Comparison of ENCODE assay signal across 8 mouse cellular contexts in genomic region chr1:82725875-82726185, GRCm38 (mm10). TPM values are rescaled to one million over a fixed set of nuclear protein-coding genes. Genes with fewer than 3 reads are reported as not detected.
DNase-seq lines count a peak whose midpoint lies in the region; ATAC-seq and TF ChIP-seq lines count a peak whose summit lies in the region.

No protein-coding gene starts in this region.

- H3K4me1 ChIP-seq in lung, embryonic 14.5 days (ENCODE audit: insufficient read depth) = peaks cover 10% of the 10 kb centered on the region; the same call in 1 of the 2 replicates
- peaks cover 9% of the 10 kb centered on the region for H3K4me1 ChIP-seq in embryonic facial prominence, embryonic 13.5 days
- peaks cover 9% of the 10 kb centered on the region for H3K4me1 ChIP-seq in limb, embryonic 10.5 days
- peaks cover 16% of the 10 kb centered on the region for H3K4me1 ChIP-seq in neural tube, embryonic 15.5 days

- ATAC-seq in lung, embryonic 14.5 days (ENCODE audit: insufficient read depth) = no peak
- no peak for ATAC-seq in embryonic facial prominence, embryonic 13.5 days (ENCODE audit: insufficient number of reproducible peaks, insufficient read depth, low FRiP score, low TSS enrichment, low read depth)
- ATAC-seq in neural tube, embryonic 15.5 days (ENCODE audit: low FRiP score) = no peak

- peak overlapping the region; percentile 27; the same call in 1 of the 2 replicates for H3K27ac ChIP-seq in lung, embryonic 14.5 days (ENCODE audit: low read depth)
- no peak overlapping the region for H3K27ac ChIP-seq in embryonic facial prominence, embryonic 13.5 days
- H3K27ac ChIP-seq in limb, embryonic 10.5 days = no peak overlapping the region
- H3K27ac ChIP-seq in neural tube, embryonic 15.5 days (replicated peaks) = no peak overlapping the region

- peaks cover 8% of the 10 kb centered on the region; the same call in 1 of the 2 replicates for H3K27me3 ChIP-seq in lung, embryonic 14.5 days (ENCODE audit: insufficient read depth, low read length)
- H3K27me3 ChIP-seq in embryonic facial prominence, embryonic 13.5 days = peaks cover 16% of the 10 kb centered on the region
- H3K27me3 ChIP-seq in limb, embryonic 10.5 days (ENCODE audit: low read depth, poor library complexity, severe bottlenecking) = 0 out of 2 replicates have a peak, but pooled peaks cover 4% of the 10 kb centered on the region
- H3K27me3 ChIP-seq in neural tube, embryonic 15.5 days (replicated peaks) = peaks cover 11% of the 10 kb centered on the region

- H3K4me2 ChIP-seq in lung, embryonic 14.5 days = peak overlapping the region; percentile 93
- H3K4me2 ChIP-seq in embryonic facial prominence, embryonic 13.5 days = peak overlapping the region; percentile 90
- H3K4me2 ChIP-seq in neural tube, embryonic 15.5 days = peak overlapping the region; percentile 95

- 51% methylated on average over 4 of the region's 4 CpGs for WGBS in lung, embryonic 14.5 days
- 47% methylated on average over 4 of the region's 4 CpGs for WGBS in embryonic facial prominence, embryonic 13.5 days
- 64% methylated on average over 4 of the region's 4 CpGs for WGBS in limb, embryonic 10.5 days
- WGBS in neural tube, embryonic 15.5 days = 55% methylated on average over 4 of the region's 4 CpGs

- DNase-seq in lung, embryonic 14.5 days = no peak
- DNase-seq in lung, postnatal 14 days = no peak
- no peak for DNase-seq in limb, embryonic 10.5 days (ENCODE audit: low spot score)
- DNase-seq in right cerebral cortex, postnatal 36 days (ENCODE audit: low spot score in 2 of 2) = no peak
- DNase-seq in gastrocnemius, postnatal 14 days = no peak
- DNase-seq in adrenal gland, adult 8-10 months = no peak

- intact Hi-C loops in gastrocnemius, postnatal 14 days (cut with DNase I; ENCODE audit: low total_unique reads) = no loop called here

- peak overlapping the region; percentile 86 for H3K4me3 ChIP-seq in lung, embryonic 14.5 days (ENCODE audit: low read depth, low read length)
- H3K4me3 ChIP-seq in embryonic facial prominence, embryonic 13.5 days = peak overlapping the region; percentile 92
- H3K4me3 ChIP-seq in limb, embryonic 10.5 days = peak overlapping the region; percentile 88
- H3K4me3 ChIP-seq in neural tube, embryonic 15.5 days (replicated peaks) = peak overlapping the region; percentile 59

- H3K9ac ChIP-seq in lung, embryonic 14.5 days = peak overlapping the region; percentile 95
- peak overlapping the region; percentile 98 for H3K9ac ChIP-seq in embryonic facial prominence, embryonic 13.5 days
- H3K9ac ChIP-seq in neural tube, embryonic 15.5 days (replicated peaks) = peak overlapping the region; percentile 77

- H3K9me3 ChIP-seq in lung, embryonic 14.5 days (ENCODE audit: low read depth, low read length) = no peaks in the 10 kb centered on the region
- no peaks in the 10 kb centered on the region for H3K9me3 ChIP-seq in embryonic facial prominence, embryonic 13.5 days
- H3K9me3 ChIP-seq in limb, embryonic 10.5 days (replicated peaks) = no peaks in the 10 kb centered on the region
- H3K9me3 ChIP-seq in neural tube, embryonic 15.5 days (replicated peaks) = no peaks in the 10 kb centered on the region

- TF ChIP-seq CTCF in lung, embryonic 14.5 days (IDR thresholded peaks at IDR 0.05; ENCODE audit: low read depth) = no peak

- peaks cover 30% of the 10 kb centered on the region for H3K36me3 ChIP-seq in lung, embryonic 14.5 days (ENCODE audit: insufficient read depth)
- peaks cover 33% of the 10 kb centered on the region for H3K36me3 ChIP-seq in embryonic facial prominence, embryonic 13.5 days
- H3K36me3 ChIP-seq in limb, embryonic 10.5 days = peaks cover 30% of the 10 kb centered on the region
- peaks cover 21% of the 10 kb centered on the region for H3K36me3 ChIP-seq in neural tube, embryonic 15.5 days

RNA-seq across cellular contexts. Expression of gene Mff, which starts 1.1 kb away (rescaled TPM):
- polyA plus RNA-seq in lung, embryonic 14.5 days (2014; fragmentation: Nextera tagmentation; extraction: Ambion mirVana) = 214 and 224 TPM in 2 replicates
- 219 and 227 TPM in 2 replicates for polyA plus RNA-seq in embryonic facial prominence, embryonic 13.5 days (2015; fragmentation: Nextera tagmentation; extraction: Ambion mirVana)
- polyA plus RNA-seq in limb, embryonic 10.5 days (2016; fragmentation: Nextera tagmentation; extraction: Ambion mirVana) = 182 and 216 TPM in 2 replicates
- polyA plus RNA-seq in neural tube, embryonic 15.5 days (2015; fragmentation: Nextera tagmentation; extraction: Ambion mirVana) = 347 and 375 TPM in 2 replicates
- total RNA-seq in gastrocnemius, postnatal 14 days (2021) = 100 to 1,000 TPM; 116 to 131 TPM
- total RNA-seq in adrenal gland, adult 8-10 months (2022) = 100 to 1,000 TPM; 124 to 153 (median 137) TPM

RNA-seq across cellular contexts. Expression of gene Tm4sf20, which starts 42.4 kb away (rescaled TPM):
- polyA plus RNA-seq in lung, embryonic 14.5 days (2014; fragmentation: Nextera tagmentation; extraction: Ambion mirVana) = not detected in 2 replicates
- 0.14 and 0.78 TPM in 2 replicates for polyA plus RNA-seq in embryonic facial prominence, embryonic 13.5 days (2015; fragmentation: Nextera tagmentation; extraction: Ambion mirVana)
- polyA plus RNA-seq in limb, embryonic 10.5 days (2016; fragmentation: Nextera tagmentation; extraction: Ambion mirVana) = 0.25 TPM in 1 of 2 replicates, not detected in the other
- 10.5 TPM in 1 of 2 replicates, not detected in the other for polyA plus RNA-seq in neural tube, embryonic 15.5 days (2015; fragmentation: Nextera tagmentation; extraction: Ambion mirVana)
- total RNA-seq in gastrocnemius, postnatal 14 days (2021) = not detected
- total RNA-seq in adrenal gland, adult 8-10 months (2022) = not detected

RNA-seq across cellular contexts. Expression of gene Gm47791, which starts 45.2 kb away (rescaled TPM):
- not detected in 2 replicates for polyA plus RNA-seq in lung, embryonic 14.5 days (2014; fragmentation: Nextera tagmentation; extraction: Ambion mirVana)
- polyA plus RNA-seq in embryonic facial prominence, embryonic 13.5 days (2015; fragmentation: Nextera tagmentation; extraction: Ambion mirVana) = not detected in 2 replicates
- not detected in 2 replicates for polyA plus RNA-seq in limb, embryonic 10.5 days (2016; fragmentation: Nextera tagmentation; extraction: Ambion mirVana)
- polyA plus RNA-seq in neural tube, embryonic 15.5 days (2015; fragmentation: Nextera tagmentation; extraction: Ambion mirVana) = not detected in 2 replicates
- total RNA-seq in gastrocnemius, postnatal 14 days (2021) = not detected
- not detected for total RNA-seq in adrenal gland, adult 8-10 months (2022)
